Mouse (Mus musculus): ENCODE measurements around the gene Ehmt2. TPM values are rescaled to one million over a fixed set of nuclear protein-coding genes. Genes with fewer than 3 reads are reported as not detected.
"Not testable (repeated sequence)": the region's sequence is repeated elsewhere in the genome, so short reads cannot be mapped to it uniquely, and the experiment has no call there.

Ehmt2 gene
- polyA plus RNA-seq, 1 experiment from 2014 or later = 78.1 TPM

DNA sequence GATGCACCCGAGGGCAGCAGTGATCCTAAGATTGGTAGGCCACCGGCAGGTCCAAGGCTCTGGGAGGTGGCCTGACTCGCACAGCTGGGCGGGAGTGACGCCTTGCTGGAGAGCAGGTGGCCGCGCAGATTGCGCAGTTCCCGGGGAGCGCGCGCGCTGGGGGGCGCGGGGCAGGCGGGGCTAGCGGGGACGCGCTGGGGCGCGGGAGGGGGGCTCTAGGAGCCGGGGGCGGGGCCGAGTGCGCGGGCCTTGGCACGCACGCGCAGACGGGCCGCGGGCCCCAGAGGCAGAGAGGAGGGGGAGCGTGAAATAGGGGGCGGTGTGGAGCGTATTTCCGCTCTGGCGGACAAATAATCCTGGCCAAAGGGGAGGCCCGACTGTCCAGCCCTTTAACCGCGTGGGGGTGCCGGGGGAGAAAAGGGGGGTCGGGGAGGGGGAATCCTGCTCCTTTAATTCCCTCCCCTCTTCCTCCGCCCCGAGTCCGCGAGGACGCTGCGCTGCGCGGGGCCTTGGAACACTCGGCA is 4.1 kb upstream of the Ehmt2 start:
- peak overlapping the region; percentile 74 for H3K4me3 ChIP-seq
- H3K27ac ChIP-seq = peak overlapping the region; percentile 93
- H3K4me1 ChIP-seq = peaks cover 33% of the 10 kb centered on the region
- WGBS = under 1% methylated on average over 40 of the region's 51 CpGs
- H3K36me3 ChIP-seq = peaks cover 8% of the 10 kb centered on the region; the same call in 1 of the 2 replicates
- peak overlapping the region; percentile 69 for H3K9ac ChIP-seq
- no peaks in the 10 kb centered on the region for H3K27me3 ChIP-seq
- ATAC-seq (ENCODE audit: insufficient number of reproducible peaks, low FRiP score, low TSS enrichment, low read depth) = peak; percentile 91
- peak overlapping the region; percentile 84 for H3K4me2 ChIP-seq
- no peaks in the 10 kb centered on the region for H3K9me3 ChIP-seq

DNA sequence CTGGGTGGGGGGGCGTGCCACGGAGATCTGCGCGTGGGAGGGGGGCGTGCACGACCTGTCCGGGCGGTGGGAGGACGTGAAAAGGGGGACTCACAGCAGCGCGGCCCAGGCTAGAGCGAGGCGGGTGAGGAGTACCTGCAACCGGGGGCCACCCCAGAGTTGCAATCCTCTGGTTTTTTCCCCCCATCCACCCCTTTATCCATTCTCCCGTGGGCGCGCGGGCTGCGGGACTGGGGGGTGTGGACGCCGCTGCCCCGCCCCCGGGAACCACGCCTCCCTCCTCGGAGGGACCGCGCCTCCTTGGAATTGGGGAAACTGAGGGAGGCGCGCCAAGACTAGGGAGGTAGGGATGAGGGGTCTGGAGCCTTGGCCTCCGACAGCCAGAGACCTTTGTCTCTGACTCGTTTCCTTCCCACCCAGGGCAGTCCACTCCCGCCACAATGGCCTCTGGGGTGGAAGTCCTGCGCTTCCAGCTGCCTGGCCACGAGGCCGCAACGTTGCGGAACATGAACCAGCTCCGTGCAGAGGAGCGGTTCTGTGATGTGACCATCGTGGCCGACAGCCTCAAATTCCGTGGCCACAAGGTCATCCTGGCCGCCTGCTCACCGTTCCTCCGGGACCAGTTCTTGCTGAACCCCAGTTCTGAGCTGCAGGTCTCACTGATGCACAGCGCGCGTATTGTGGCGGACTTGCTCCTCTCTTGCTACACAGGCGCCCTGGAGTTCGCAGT is 3.3 kb upstream of the Ehmt2 start:
- no peaks in the 10 kb centered on the region for H3K27me3 ChIP-seq
- ATAC-seq (ENCODE audit: insufficient number of reproducible peaks, low FRiP score, low TSS enrichment, low read depth) = 0 out of 2 replicates have a peak, but pooled peaks have one; percentile 3
- 7% methylated on average over 50 of the region's 51 CpGs for WGBS

DNA sequence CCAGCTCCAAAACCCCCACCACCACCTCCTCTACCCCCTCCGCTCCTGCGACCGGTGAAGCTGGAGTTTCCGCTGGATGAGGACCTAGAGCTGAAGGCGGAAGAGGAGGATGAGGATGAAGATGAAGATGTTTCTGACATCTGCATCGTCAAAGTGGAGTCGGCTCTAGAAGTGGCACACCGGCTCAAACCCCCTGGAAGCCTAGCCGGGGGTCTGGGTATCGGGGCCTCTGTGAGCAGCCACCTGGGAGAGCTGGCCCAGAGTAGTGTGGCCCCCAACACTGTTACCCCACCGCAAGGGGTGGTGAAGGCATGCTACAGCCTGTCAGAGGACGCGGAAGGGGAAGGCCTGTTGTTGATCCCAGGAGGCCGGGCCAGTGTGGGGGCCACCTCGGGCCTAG is 2.5 kb upstream of the Ehmt2 start:
- Histone ChIP-seq H3K4me2 (peak overlapping the region; percentile 84), H3K27me3 (no peaks in the 10 kb centered on the region), H3K4me3 (peak overlapping the region; percentile 74), H3K9me3 (no peaks in the 10 kb centered on the region), H3K9ac (no peak overlapping the region), H3K36me3 (peaks cover 8% of the 10 kb centered on the region; the same call in 1 of the 2 replicates), H3K27ac (peak overlapping the region; percentile 93), H3K4me1 (peaks cover 43% of the 10 kb centered on the region)
- 89% methylated on average over 15 of the region's 15 CpGs for WGBS
- no peak for ATAC-seq (ENCODE audit: insufficient number of reproducible peaks, low FRiP score, low TSS enrichment, low read depth)

More for the DNA sequence above, 3.3 kb upstream of the Ehmt2 start:
- Histone ChIP-seq H3K4me2 (peak overlapping the region; percentile 84), H3K9me3 (no peaks in the 10 kb centered on the region), H3K36me3 (peaks cover 8% of the 10 kb centered on the region; the same call in 1 of the 2 replicates), H3K4me1 (peaks cover 37% of the 10 kb centered on the region), H3K9ac (peak overlapping the region; percentile 69), H3K27ac (peak overlapping the region; percentile 93), H3K4me3 (peak overlapping the region; percentile 74)

DNA sequence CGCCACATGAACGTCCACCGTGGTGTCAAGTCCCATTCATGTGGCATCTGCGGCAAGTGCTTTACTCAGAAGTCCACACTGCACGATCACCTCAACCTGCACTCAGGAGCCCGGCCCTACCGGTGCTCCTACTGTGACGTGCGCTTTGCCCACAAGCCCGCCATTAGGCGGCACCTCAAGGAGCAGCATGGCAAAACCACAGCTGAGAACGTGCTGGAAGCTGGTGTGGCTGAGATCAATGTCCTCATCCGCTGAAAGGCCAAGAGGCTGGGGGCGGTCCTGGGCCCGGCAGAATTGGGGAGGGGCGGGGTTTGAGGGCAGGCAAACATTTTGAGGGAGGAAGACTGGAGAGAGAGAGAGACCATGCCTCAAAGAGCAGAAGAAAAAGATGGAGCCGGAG is 1.9 kb upstream of the Ehmt2 start:
- Histone ChIP-seq H3K4me3 (no peak overlapping the region), H3K9me3 (no peaks in the 10 kb centered on the region)

DNA sequence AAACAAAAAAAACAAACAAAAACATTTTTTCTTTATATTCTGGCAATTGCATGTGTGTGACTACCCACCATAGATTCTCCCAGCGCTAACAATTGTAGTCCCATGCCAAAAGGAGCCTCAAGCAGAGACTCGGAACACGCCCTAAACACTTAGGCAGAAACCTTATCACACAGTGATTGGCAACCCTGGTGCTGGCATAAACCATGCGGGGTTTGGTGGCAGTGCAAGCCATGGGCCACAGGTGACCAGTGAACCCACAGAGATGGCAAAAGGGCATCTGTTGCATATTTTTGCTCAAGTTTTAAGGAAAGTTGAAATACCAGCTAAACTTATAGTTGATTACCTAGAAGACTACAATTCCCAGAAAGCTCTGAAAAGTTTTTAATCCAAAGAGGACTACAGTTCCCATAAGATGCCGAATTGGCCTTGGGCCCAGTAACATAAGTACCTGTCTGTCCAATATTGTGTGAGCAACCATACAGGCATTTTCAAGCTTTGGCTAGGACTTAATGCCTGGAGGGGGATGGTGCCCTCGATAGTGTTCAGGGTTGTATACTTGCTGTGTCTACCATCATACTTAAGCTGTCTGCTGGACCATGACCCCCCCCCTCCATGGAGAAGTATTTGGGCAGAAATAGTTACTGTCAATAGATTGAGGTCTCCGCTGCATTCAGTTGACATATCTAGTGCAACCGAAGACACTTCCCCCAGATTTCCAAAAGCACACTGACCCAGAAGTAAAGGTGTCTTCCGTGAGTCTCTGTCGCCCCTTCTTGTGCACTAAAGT is 703 bp upstream of the Ehmt2 start:
- WGBS = 16% methylated on average over 10 of the region's 10 CpGs
- Histone ChIP-seq H3K36me3 (peaks cover 19% of the 10 kb centered on the region), H3K9me3 (no peaks in the 10 kb centered on the region), H3K4me3 (peak overlapping the region; percentile 84), H3K4me1 (peaks cover 43% of the 10 kb centered on the region), H3K27ac (peak overlapping the region; percentile 98), H3K4me2 (peak overlapping the region; percentile 61), H3K27me3 (no peaks in the 10 kb centered on the region), H3K9ac (peak overlapping the region; percentile 94)
- ATAC-seq (ENCODE audit: insufficient number of reproducible peaks, low FRiP score, low TSS enrichment, low read depth) = no peak

More for the DNA sequence above, 1.9 kb upstream of the Ehmt2 start:
- Histone ChIP-seq H3K4me2 (0 out of 2 replicates have a peak overlapping the region, but pooled peaks have one; percentile 3), H3K36me3 (peaks cover 11% of the 10 kb centered on the region; the same call in 1 of the 2 replicates), H3K9ac (no peak overlapping the region), H3K27me3 (no peaks in the 10 kb centered on the region), H3K4me1 (peaks cover 43% of the 10 kb centered on the region), H3K27ac (no peak overlapping the region)
- ATAC-seq (ENCODE audit: insufficient number of reproducible peaks, low FRiP score, low TSS enrichment, low read depth) = no peak
- WGBS = 87% methylated on average over 17 of the region's 17 CpGs

DNA sequence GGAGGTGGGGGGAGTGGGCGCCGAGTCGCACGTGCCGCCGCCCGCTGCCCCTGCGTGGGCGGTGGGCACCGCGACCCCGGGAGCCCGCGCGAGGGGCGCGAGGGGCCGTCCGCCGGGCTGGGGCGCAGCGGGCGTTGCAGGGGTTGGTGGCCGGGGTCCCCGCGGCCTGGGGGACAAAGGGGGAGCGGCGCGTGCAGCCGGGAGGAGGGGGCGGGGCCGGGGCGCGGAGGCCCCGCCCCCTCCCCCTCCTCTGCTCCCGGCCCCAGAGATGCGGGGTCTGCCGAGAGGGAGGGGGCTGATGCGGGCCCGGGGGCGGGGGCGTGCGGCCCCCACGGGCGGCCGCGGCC is 410 bp downstream of the Ehmt2 start:
- 0% methylated on average over 18 of the region's 47 CpGs for WGBS
- peaks cover 41% of the 10 kb centered on the region for H3K4me1 ChIP-seq
- ATAC-seq (ENCODE audit: insufficient number of reproducible peaks, low FRiP score, low TSS enrichment, low read depth) = no peak

DNA sequence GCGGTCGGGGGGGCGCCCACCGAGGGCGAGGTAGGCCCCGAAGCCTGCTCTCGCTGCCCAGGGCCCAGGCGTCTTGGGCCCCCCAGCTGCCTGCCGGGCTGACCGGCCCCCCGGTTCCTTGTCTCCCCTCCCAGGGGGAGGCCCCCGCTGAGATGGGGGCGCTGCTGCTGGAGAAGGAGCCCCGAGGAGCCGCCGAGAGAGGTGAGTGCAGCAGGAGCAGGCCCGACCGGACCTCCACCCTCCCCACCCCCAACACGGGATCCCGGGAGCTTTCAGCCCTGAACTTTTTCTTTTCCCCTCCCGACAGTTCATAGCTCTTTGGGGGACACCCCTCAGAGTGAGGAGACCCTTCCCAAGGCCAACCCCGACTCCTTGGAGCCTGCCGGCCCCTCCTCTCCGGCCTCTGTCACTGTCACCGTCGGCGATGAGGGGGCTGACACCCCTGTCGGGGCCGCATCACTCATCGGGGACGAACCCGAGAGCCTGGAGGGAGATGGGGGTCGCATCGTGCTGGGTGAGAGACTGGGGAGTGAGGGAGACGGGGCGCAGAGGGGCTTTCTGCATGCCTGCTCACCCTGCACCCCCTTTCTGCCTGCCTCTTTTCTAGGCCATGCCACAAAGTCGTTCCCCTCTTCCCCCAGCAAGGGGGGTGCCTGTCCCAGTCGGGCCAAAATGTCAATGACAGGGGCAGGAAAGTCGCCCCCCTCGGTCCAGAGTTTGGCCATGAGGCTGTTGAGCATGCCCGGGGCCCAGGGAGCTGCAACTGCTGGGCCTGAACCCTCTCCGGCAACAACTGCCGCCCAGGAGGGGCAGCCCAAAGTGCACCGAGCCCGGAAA is 1.0 kb downstream of the Ehmt2 start:
- WGBS = under 1% methylated on average over 42 of the region's 45 CpGs
- Histone ChIP-seq H3K27me3 (no peaks in the 10 kb centered on the region), H3K4me1 (peaks cover 37% of the 10 kb centered on the region), H3K9ac (peak overlapping the region; percentile 94), H3K4me3 (peak overlapping the region; percentile 84), H3K9me3 (no peaks in the 10 kb centered on the region), H3K4me2 (peak overlapping the region; percentile 61), H3K36me3 (peaks cover 36% of the 10 kb centered on the region), H3K27ac (peak overlapping the region; percentile 98)
- no peak for ATAC-seq (ENCODE audit: insufficient number of reproducible peaks, low FRiP score, low TSS enrichment, low read depth)

More for the DNA sequence above, 410 bp downstream of the Ehmt2 start:
- H3K36me3 ChIP-seq = peaks cover 30% of the 10 kb centered on the region
- no peaks in the 10 kb centered on the region for H3K9me3 ChIP-seq
- peak overlapping the region; percentile 98 for H3K27ac ChIP-seq
- peak overlapping the region; percentile 61 for H3K4me2 ChIP-seq
- H3K27me3 ChIP-seq = no peaks in the 10 kb centered on the region
- H3K9ac ChIP-seq = peak overlapping the region; percentile 94
- peak overlapping the region; percentile 84 for H3K4me3 ChIP-seq

DNA sequence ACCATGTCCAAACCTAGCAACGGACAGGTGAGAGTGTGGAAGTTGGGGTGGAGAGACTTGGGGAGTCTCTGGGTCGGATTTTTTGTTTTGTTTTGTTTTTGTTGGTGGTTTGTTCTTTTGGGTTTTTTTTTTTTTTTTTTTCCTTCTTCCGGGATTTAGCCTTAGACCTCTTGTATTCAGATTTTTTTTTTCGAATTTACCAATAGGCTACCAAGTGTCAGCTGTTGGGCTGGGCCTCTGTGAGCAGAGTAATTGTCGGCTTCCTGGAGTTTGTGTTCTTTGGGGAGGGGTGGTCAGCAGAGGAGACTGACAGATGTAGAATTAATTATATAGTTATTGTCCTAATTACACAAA is 1.6 kb downstream of the Ehmt2 start:
- peak overlapping the region; percentile 94 for H3K9ac ChIP-seq
- H3K9me3 ChIP-seq = no peaks in the 10 kb centered on the region
- H3K36me3 ChIP-seq = peaks cover 42% of the 10 kb centered on the region
- WGBS = 1% methylated on average over 5 of the region's 5 CpGs
- H3K4me2 ChIP-seq = peak overlapping the region; percentile 61
- H3K27me3 ChIP-seq = no peaks in the 10 kb centered on the region
- peak overlapping the region; percentile 84 for H3K4me3 ChIP-seq
- H3K4me1 ChIP-seq = peaks cover 36% of the 10 kb centered on the region
- no peak for ATAC-seq (ENCODE audit: insufficient number of reproducible peaks, low FRiP score, low TSS enrichment, low read depth)
- peak overlapping the region; percentile 98 for H3K27ac ChIP-seq

DNA sequence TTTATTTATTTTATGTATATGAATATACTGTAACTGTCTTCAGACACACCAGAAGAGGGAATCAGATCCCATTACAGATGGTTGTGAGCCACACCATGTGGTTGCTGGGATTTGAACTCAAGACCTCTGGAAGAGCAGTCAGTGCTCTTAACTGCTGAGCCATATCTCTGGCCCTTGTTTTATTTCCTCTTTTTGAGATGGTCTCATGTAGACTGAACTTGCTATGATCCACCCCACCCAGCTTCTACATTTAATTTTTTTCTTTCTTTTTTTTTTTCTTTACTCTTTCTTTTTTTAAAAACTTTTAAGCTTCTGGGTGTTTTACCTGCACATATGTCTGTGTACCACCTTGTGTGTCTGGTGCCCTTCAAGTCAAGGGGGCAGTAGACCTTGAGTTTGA is 2.6 kb downstream of the Ehmt2 start:
- Histone ChIP-seq H3K36me3 (peaks cover 51% of the 10 kb centered on the region), H3K4me1 (peaks cover 27% of the 10 kb centered on the region)
- H3K27me3 ChIP-seq; H3K27ac ChIP-seq; H3K4me2 ChIP-seq; H3K9ac ChIP-seq; H3K9me3 ChIP-seq; H3K4me3 ChIP-seq; ATAC-seq (ENCODE audit: insufficient number of reproducible peaks, low FRiP score, low TSS enrichment, low read depth): not testable (repeated sequence)

DNA sequence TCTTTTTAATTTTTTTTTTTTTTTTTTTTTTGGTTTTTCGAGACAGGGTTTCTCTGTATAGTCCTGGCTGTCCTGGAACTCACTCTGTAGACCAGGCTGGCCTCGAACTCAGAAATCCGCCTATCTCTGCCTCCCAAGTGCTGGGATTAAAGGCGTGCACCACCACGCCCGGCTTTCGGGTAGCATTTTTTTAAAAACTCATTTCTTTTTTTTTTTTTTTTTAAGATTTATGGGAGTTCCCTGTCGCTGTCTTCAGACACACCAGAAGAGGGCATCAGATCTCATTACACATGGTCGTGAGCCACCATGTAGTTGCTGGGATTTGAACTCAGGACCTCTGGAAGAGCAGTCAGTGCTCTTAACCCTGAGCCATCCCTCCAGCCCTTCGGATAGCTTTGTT is 3.7 kb downstream of the Ehmt2 start:
- not testable (repeated sequence) for H3K27ac ChIP-seq; H3K27me3 ChIP-seq; H3K9me3 ChIP-seq; H3K4me2 ChIP-seq; H3K9ac ChIP-seq; H3K4me3 ChIP-seq; ATAC-seq (ENCODE audit: insufficient number of reproducible peaks, low FRiP score, low TSS enrichment, low read depth)
- H3K36me3 ChIP-seq = peaks cover 55% of the 10 kb centered on the region
- H3K4me1 ChIP-seq = peaks cover 18% of the 10 kb centered on the region
- WGBS = 82% methylated on average over 9 of the region's 10 CpGs

DNA sequence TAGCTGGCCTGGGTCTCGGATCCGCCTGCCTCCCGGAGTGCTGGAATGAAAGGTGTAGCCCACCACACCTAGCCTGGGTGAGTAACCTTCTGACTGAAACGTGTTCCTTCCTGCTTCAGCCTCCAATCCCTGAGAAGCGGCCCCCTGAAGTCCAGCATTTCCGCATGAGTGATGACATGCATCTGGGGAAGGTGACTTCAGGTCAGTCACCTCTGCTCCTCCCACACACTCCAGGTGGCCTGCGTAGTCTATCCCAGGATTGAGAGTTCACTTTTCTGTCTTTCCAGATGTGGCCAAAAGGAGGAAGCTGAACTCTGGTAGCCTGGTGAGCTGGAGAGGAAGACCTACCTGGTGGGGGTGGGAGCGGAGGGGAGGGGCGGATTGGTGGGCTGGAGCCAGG is 4.6 kb downstream of the Ehmt2 start:
- Histone ChIP-seq H3K9ac (no peak overlapping the region), H3K4me2 (no peak overlapping the region), H3K4me1 (peaks cover 10% of the 10 kb centered on the region), H3K4me3 (no peak overlapping the region), H3K9me3 (no peaks in the 10 kb centered on the region), H3K36me3 (peaks cover 64% of the 10 kb centered on the region), H3K27ac (no peak overlapping the region), H3K27me3 (no peaks in the 10 kb centered on the region)
- 91% methylated on average over 9 of the region's 9 CpGs for WGBS
- no peak for ATAC-seq (ENCODE audit: insufficient number of reproducible peaks, low FRiP score, low TSS enrichment, low read depth)
